Mouse (Mus musculus) testis, adult 2 months (tissue): ENCODE data around the gene Ifit1.

Experiments
- CTCF ChIP-seq: fragments of 200-500 bp; IDR thresholded peaks from 2 replicates; pipeline ENCODE4 v1.5.1; 2012; ENCODE audit warnings: low read depth, mild to moderate bottlenecking, inconsistent platforms, low read length, moderate library complexity; ENCODE audit not compliant: control insufficient read depth, insufficient read depth, insufficient replicate concordance
- POLR2A ChIP-seq: fragments of 200-500 bp; IDR thresholded peaks from 2 replicates; pipeline ENCODE4 v1.6.1; 2012; ENCODE audit warnings: low read depth, mild to moderate bottlenecking, inconsistent platforms, low read length, moderate library complexity; ENCODE audit not compliant: control insufficient read depth

- TF ChIP-seq CTCF (no peak), POLR2A (no peak)
Observed at GRCm38 (mm10) chr19:34624663-34625062, 16.0 kb upstream of the Ifit1 start.
